Mouse (Mus musculus) hindbrain, embryonic 16.5 days (tissue): ENCODE results near the gene CN725425. TPM values are rescaled to one million over a fixed set of nuclear protein-coding genes. Genes with fewer than 3 reads are reported as not detected.

Experiments used
- ATAC-seq: fragments of 200-750 bp; cut with Nextera tagmentation; 2 replicates; pipeline ENCODE4 v1.8.0; 2017; ENCODE audit warnings: moderate TSS enrichment, moderate library complexity
- H3K27ac ChIP-seq: fragments of 300-500 bp; sonication (generic); 2 replicates; pipeline ENCODE4 v1.5.1; 2014; ENCODE audit warnings: low read depth, mild to moderate bottlenecking, control low read depth, low read length, moderate library complexity
- H3K27me3 ChIP-seq: fragments of 300-500 bp; sonication (generic); replicated peaks from 2 replicates; pipeline ENCODE4 v1.6.1; 2014; ENCODE audit warnings: low read length; ENCODE audit not compliant: control insufficient read depth, insufficient read depth
- H3K36me3 ChIP-seq: fragments of 300-500 bp; sonication (generic); 2 replicates; pipeline ENCODE4 v1.6.1; 2014; ENCODE audit warnings: mild to moderate bottlenecking, low read length, moderate library complexity, mixed read lengths; ENCODE audit not compliant: control insufficient read depth, insufficient read depth
- H3K4me1 ChIP-seq: fragments of 300-500 bp; sonication (generic); 2 replicates; pipeline ENCODE4 v1.6.1; 2014; ENCODE audit warnings: low read depth, low read length; ENCODE audit not compliant: control insufficient read depth, insufficient read depth
- H3K4me2 ChIP-seq: fragments of 300-500 bp; sonication (generic); 2 replicates; pipeline ENCODE4 v1.6.1; 2014; ENCODE audit warnings: mild to moderate bottlenecking, low read length, control low read depth, moderate library complexity
- H3K4me3 ChIP-seq: fragments of 300-500 bp; sonication (generic); 2 replicates; pipeline ENCODE4 v1.5.1; 2014; ENCODE audit warnings: mild to moderate bottlenecking, low read length, control low read depth, moderate library complexity
- H3K9ac ChIP-seq: fragments of 300-500 bp; sonication (generic); 2 replicates; pipeline ENCODE4 v1.6.1; 2014; ENCODE audit warnings: low read depth, mild to moderate bottlenecking, control low read depth, low read length, moderate library complexity
- H3K9me3 ChIP-seq: fragments of 300-500 bp; sonication (generic); 2 replicates; pipeline ENCODE4 v1.6.1; 2014; ENCODE audit warnings: mild to moderate bottlenecking, low read length, moderate library complexity; ENCODE audit not compliant: control insufficient read depth
- WGBS: fragments of 180-500 bp; shearing (Covaris S2); extraction: QIAGEN DNeasy Blood & Tissue Kit; methylation state at CpG from one replicate; pipeline ENCODE4 v1.1.7; 2014; 5-methylcytosine and 5-hydroxymethylcytosine counted together
- polyA plus RNA-seq: library from polyadenylated mRNA; unstranded; fragments of >200 nt; fragmentation: Nextera tagmentation; extraction: Ambion mirVana; gene quantifications from 2 replicates; pipeline ENCODE4 v1.2.1, GENCODE M21; 2015

CN725425 gene
- polyA plus RNA-seq, result not detected in 2 replicates

- H3K4me2 ChIP-seq, result no peak within 1 kb of the TSS
- ATAC-seq, result no peak
- no peak within 1 kb of the TSS for H3K27ac ChIP-seq
- no peak within 1 kb of the TSS for H3K4me3 ChIP-seq
- WGBS, result 92% methylated on average over 30 of the region's 30 CpGs
- H3K9me3 ChIP-seq, result no peaks in the 10 kb centered on the region
- no peaks in the 10 kb centered on the region for H3K4me1 ChIP-seq
- H3K9ac ChIP-seq, result no peak within 1 kb of the TSS
- H3K27me3 ChIP-seq, result no peaks in the 10 kb centered on the region
- H3K36me3 ChIP-seq, result no peaks in the 10 kb centered on the region
Measured at GRCm38 (mm10) chr15:91199256-91199905, at the start of gene CN725425. TSS of gene CN725425 (plus strand) at chr15:91199494.

GRCm38 (mm10) chr15:91152592-91152991 is 46.7 kb upstream of the CN725425 start:
- Histone ChIP-seq H3K27me3 (no peaks in the 10 kb centered on the region), H3K9me3 (peaks cover 2% of the 10 kb centered on the region; the same call in 1 of the 2 replicates), H3K27ac (no peak overlapping the region), H3K4me2 (no peak overlapping the region), H3K4me1 (no peaks in the 10 kb centered on the region), H3K36me3 (peaks cover 7% of the 10 kb centered on the region), H3K9ac (no peak overlapping the region), H3K4me3 (no peak overlapping the region)
- WGBS, result 66% methylated on average over 1 of the region's 1 CpGs
- no peak for ATAC-seq

GRCm38 (mm10) chr15:91153311-91153710 is 46.0 kb upstream of the CN725425 start:
- ATAC-seq, result no peak
- peaks cover 7% of the 10 kb centered on the region for H3K36me3 ChIP-seq
- 69% methylated on average over 3 of the region's 3 CpGs for WGBS
- H3K4me3 ChIP-seq, result no peak overlapping the region
- no peak overlapping the region for H3K4me2 ChIP-seq
- no peaks in the 10 kb centered on the region for H3K27me3 ChIP-seq
- H3K4me1 ChIP-seq, result no peaks in the 10 kb centered on the region
- no peak overlapping the region for H3K27ac ChIP-seq
- H3K9ac ChIP-seq, result no peak overlapping the region
- peaks cover 2% of the 10 kb centered on the region; the same call in 1 of the 2 replicates for H3K9me3 ChIP-seq

GRCm38 (mm10) chr15:91161153-91161552 is 38.1 kb upstream of the CN725425 start:
- Histone ChIP-seq H3K4me1 (no peaks in the 10 kb centered on the region; the same call in 1 of the 2 replicates), H3K9me3 (0 out of 2 replicates have a peak, but pooled peaks cover under 1% of the 10 kb centered on the region), H3K27me3 (no peaks in the 10 kb centered on the region), H3K27ac (no peak overlapping the region), H3K4me2 (no peak overlapping the region), H3K36me3 (no peaks in the 10 kb centered on the region), H3K4me3 (no peak overlapping the region), H3K9ac (no peak overlapping the region)
- WGBS, result 91% methylated on average over 5 of the region's 5 CpGs
- no peak for ATAC-seq

- H3K9ac ChIP-seq, result no peak overlapping the region
- 93% methylated on average over 2 of the region's 2 CpGs for WGBS
- no peaks in the 10 kb centered on the region for H3K9me3 ChIP-seq
- H3K4me3 ChIP-seq, result no peak overlapping the region
- H3K36me3 ChIP-seq, result no peaks in the 10 kb centered on the region
- no peak overlapping the region for H3K27ac ChIP-seq
- no peak overlapping the region for H3K4me2 ChIP-seq
- H3K27me3 ChIP-seq, result no peaks in the 10 kb centered on the region
- no peak for ATAC-seq
- H3K4me1 ChIP-seq, result no peaks in the 10 kb centered on the region; the same call in 1 of the 2 replicates
Measured at GRCm38 (mm10) chr15:91163454-91163853, 35.8 kb upstream of the CN725425 start.

- Histone ChIP-seq H3K4me1 (no peaks in the 10 kb centered on the region; the same call in 1 of the 2 replicates), H3K9ac (no peak overlapping the region), H3K27me3 (no peaks in the 10 kb centered on the region), H3K4me3 (no peak overlapping the region), H3K4me2 (no peak overlapping the region), H3K9me3 (no peaks in the 10 kb centered on the region), H3K36me3 (no peaks in the 10 kb centered on the region), H3K27ac (no peak overlapping the region)
- WGBS, result 11% methylated on average over 5 of the region's 5 CpGs
- 0 out of 2 replicates have a peak, but pooled peaks have one; percentile 37 for ATAC-seq
Measured at GRCm38 (mm10) chr15:91165021-91165420, 34.3 kb upstream of the CN725425 start.

GRCm38 (mm10) chr15:91167850-91168562 is 31.3 kb upstream of the CN725425 start:
- WGBS, result 88% methylated on average over 13 of the region's 13 CpGs
- H3K9me3 ChIP-seq, result no peaks in the 10 kb centered on the region
- H3K4me2 ChIP-seq, result no peak overlapping the region
- no peak for ATAC-seq
- H3K4me3 ChIP-seq, result no peak overlapping the region
- H3K36me3 ChIP-seq, result no peaks in the 10 kb centered on the region
- H3K4me1 ChIP-seq, result no peaks in the 10 kb centered on the region; the same call in 1 of the 2 replicates
- no peak overlapping the region for H3K9ac ChIP-seq
- no peak overlapping the region for H3K27ac ChIP-seq
- H3K27me3 ChIP-seq, result no peaks in the 10 kb centered on the region

GRCm38 (mm10) chr15:91170602-91171328 is 28.5 kb upstream of the CN725425 start:
- Histone ChIP-seq H3K9me3 (no peaks in the 10 kb centered on the region), H3K27me3 (no peaks in the 10 kb centered on the region), H3K4me2 (no peak overlapping the region), H3K27ac (no peak overlapping the region), H3K9ac (no peak overlapping the region), H3K36me3 (no peaks in the 10 kb centered on the region), H3K4me1 (no peaks in the 10 kb centered on the region), H3K4me3 (no peak overlapping the region)
- peak; percentile 70; the same call in 1 of the 2 replicates for ATAC-seq
- 61% methylated on average over 9 of the region's 9 CpGs for WGBS

GRCm38 (mm10) chr15:91171332-91171731 is 28.0 kb upstream of the CN725425 start:
- H3K4me2 ChIP-seq, result no peak overlapping the region
- no peaks in the 10 kb centered on the region for H3K9me3 ChIP-seq
- H3K36me3 ChIP-seq, result no peaks in the 10 kb centered on the region
- H3K4me1 ChIP-seq, result no peaks in the 10 kb centered on the region
- H3K27me3 ChIP-seq, result no peaks in the 10 kb centered on the region
- WGBS, result 77% methylated on average over 4 of the region's 4 CpGs
- H3K9ac ChIP-seq, result no peak overlapping the region
- no peak overlapping the region for H3K27ac ChIP-seq
- no peak overlapping the region for H3K4me3 ChIP-seq
- no peak for ATAC-seq
